In the genomic region with DNA sequence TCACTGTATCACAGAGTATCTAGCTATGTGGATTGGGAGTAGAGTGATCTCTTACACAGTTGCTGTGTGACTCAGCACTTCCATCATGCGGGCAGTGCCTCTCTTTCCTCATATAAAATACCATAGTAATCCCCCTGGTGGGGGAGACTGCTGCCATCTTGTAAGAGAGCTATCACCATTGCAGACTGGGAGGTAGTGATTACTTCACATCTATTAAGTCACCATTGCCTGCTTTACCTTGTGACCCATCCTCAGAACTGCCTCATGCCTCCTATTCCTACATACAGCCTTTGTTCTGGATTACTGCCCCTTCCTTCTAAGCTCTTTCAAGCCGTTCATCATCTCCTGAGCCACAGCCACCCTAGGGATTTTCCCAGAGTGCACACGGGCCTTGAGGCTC, we compare ENCODE assay signal across 23 mouse cellular contexts. TPM values are rescaled to one million over a fixed set of nuclear protein-coding genes. Genes with fewer than 3 reads are reported as not detected.
DNase-seq lines count a peak whose midpoint lies in the region; ATAC-seq and TF ChIP-seq lines count a peak whose summit lies in the region.
"Had no signal": no experiment of that assay in that cellular context is flagged by ENCODE, and none has a peak within 500 bp of the region (broad histone marks: within the 10 kb centered on the region; RNA-seq: fewer than 3 reads in every experiment).

No protein-coding gene starts in this region.

- no peak for TF ChIP-seq CTCF in midbrain, postnatal 0 days (IDR thresholded peaks at IDR 0.05)

- H3K4me1 ChIP-seq in heart, embryonic 10.5 days, result 0 out of 2 replicates have a peak, but pooled peaks cover under 1% of the 10 kb centered on the region
- peaks cover 20% of the 10 kb centered on the region for H3K4me1 ChIP-seq in midbrain, embryonic 13.5 days (replicated peaks)
- no peaks in the 10 kb centered on the region for H3K4me1 ChIP-seq in midbrain, postnatal 0 days (ENCODE audit: insufficient read depth, low read length)
- H3K4me1 ChIP-seq: hindbrain, embryonic 10.5 days had no signal

- no peak overlapping the region for H3K4me3 ChIP-seq in heart, embryonic 10.5 days
- no peak overlapping the region for H3K4me3 ChIP-seq in midbrain, embryonic 13.5 days (replicated peaks)
- no peak overlapping the region for H3K4me3 ChIP-seq in midbrain, postnatal 0 days (ENCODE audit: low read depth, low read length)
- H3K4me3 ChIP-seq: gastrocnemius, adult 2 months; hindbrain, embryonic 10.5 days; hindbrain, embryonic 15.5 days had no signal

- H3K4me2 ChIP-seq in midbrain, embryonic 13.5 days (replicated peaks), result no peak overlapping the region
- H3K4me2 ChIP-seq in midbrain, postnatal 0 days (ENCODE audit: low read depth, low read length, poor library complexity, severe bottlenecking), result no peak overlapping the region
- H3K4me2 ChIP-seq: heart, embryonic 11.5 days; hindbrain, embryonic 15.5 days had no signal

- no peaks in the 10 kb centered on the region for H3K9me3 ChIP-seq in heart, embryonic 10.5 days
- H3K9me3 ChIP-seq in midbrain, embryonic 13.5 days, result no peaks in the 10 kb centered on the region
- H3K9me3 ChIP-seq in midbrain, postnatal 0 days (ENCODE audit: low read length), result no peaks in the 10 kb centered on the region
- H3K9me3 ChIP-seq: hindbrain, embryonic 10.5 days; hindbrain, embryonic 15.5 days had no signal

- peak; percentile 61 for DNase-seq in heart, embryonic 10.5 days (ENCODE audit: low spot score)
- no peak for DNase-seq in heart, adult 8-10 months (ENCODE audit: low spot score)
- DNase-seq in midbrain, postnatal 0 days (ENCODE audit: low spot score), result no peak
- peak; percentile 22 for DNase-seq in 416B (ENCODE audit: low read depth)
- peak; percentile 18 for DNase-seq in mesoderm, embryonic 11.5 days (ENCODE audit: low read depth, low spot score)
- DNase-seq in embryo, embryonic 11 days, result no peak
- DNase-seq: adrenal gland, adult 8-10 months; adrenal gland, postnatal 25 days; cerebellum, adult 11-12 months; cerebellum, adult 8-10 months; cerebellum, postnatal 10 days; cerebellum, postnatal 36 days; forebrain, postnatal 0 days; gastrocnemius, adult 2 months; gastrocnemius, postnatal 14 days; heart, adult 18-20 months; heart, postnatal 36 days had no signal

- 0 out of 2 replicates have a peak, but pooled peaks have one; percentile 27 for ATAC-seq in midbrain, embryonic 13.5 days
- ATAC-seq in midbrain, postnatal 0 days (ENCODE audit: low FRiP score), result no peak
- ATAC-seq: forebrain, embryonic 14.5 days; forebrain, postnatal 0 days; intestine, postnatal 0 days had no signal

- peaks cover 20% of the 10 kb centered on the region; the same call in 1 of the 2 replicates for H3K36me3 ChIP-seq in heart, embryonic 10.5 days
- no peaks in the 10 kb centered on the region for H3K36me3 ChIP-seq in midbrain, embryonic 13.5 days
- H3K36me3 ChIP-seq in midbrain, postnatal 0 days (ENCODE audit: insufficient read depth, low read length), result peaks cover 4% of the 10 kb centered on the region; the same call in 1 of the 2 replicates
- H3K36me3 ChIP-seq: hindbrain, embryonic 15.5 days had no signal

- H3K27me3 ChIP-seq in heart, embryonic 10.5 days (ENCODE audit: insufficient read depth, poor library complexity, severe bottlenecking), result no peaks in the 10 kb centered on the region
- H3K27me3 ChIP-seq in midbrain, embryonic 13.5 days, result no peaks in the 10 kb centered on the region
- H3K27me3 ChIP-seq in midbrain, postnatal 0 days (ENCODE audit: insufficient read depth, low read length), result no peaks in the 10 kb centered on the region
- H3K27me3 ChIP-seq: hindbrain, embryonic 15.5 days had no signal

- H3K9ac ChIP-seq in midbrain, embryonic 13.5 days (replicated peaks), result no peak overlapping the region
- no peak overlapping the region for H3K9ac ChIP-seq in midbrain, postnatal 0 days (replicated peaks; ENCODE audit: low read length, poor library complexity, severe bottlenecking)
- H3K9ac ChIP-seq: forebrain, postnatal 0 days; hindbrain, embryonic 15.5 days had no signal

- WGBS in heart, embryonic 10.5 days, result 78% methylated on average over 3 of the region's 3 CpGs
- 66% methylated on average over 3 of the region's 3 CpGs for WGBS in midbrain, embryonic 13.5 days
- 46% methylated on average over 3 of the region's 3 CpGs for WGBS in midbrain, postnatal 0 days

- no peak overlapping the region for H3K27ac ChIP-seq in heart, embryonic 10.5 days
- H3K27ac ChIP-seq in midbrain, embryonic 13.5 days, result no peak overlapping the region
- no peak overlapping the region for H3K27ac ChIP-seq in midbrain, postnatal 0 days (ENCODE audit: low read depth, low read length)
- H3K27ac ChIP-seq: gastrocnemius, adult 2 months; hindbrain, embryonic 10.5 days; hindbrain, embryonic 15.5 days had no signal

RNA-seq across cellular contexts. Expression of a gene that starts 54.6 kb away (rescaled TPM):
- 903 and 1,025 TPM in 2 replicates for polyA plus RNA-seq in heart, embryonic 10.5 days (2016; fragmentation: Nextera tagmentation; extraction: Ambion mirVana)
- total RNA-seq in heart, adult 8-10 months (2022), result 100 to 1,000 TPM; 449 to 536 (median 497) TPM
- 722 and 731 TPM in 2 replicates for polyA plus RNA-seq in midbrain, embryonic 13.5 days (2015; fragmentation: Nextera tagmentation; extraction: Ambion mirVana)
- 418 and 476 TPM in 2 replicates for total RNA-seq in midbrain, postnatal 0 days (2014; rRNA removed)
- polyA plus RNA-seq in midbrain, postnatal 0 days (2015; fragmentation: Nextera tagmentation; extraction: Ambion mirVana), result 512 and 566 TPM in 2 replicates

Comparison
In these comparisons a context has a peak if more than half of its experiments do, and no peak if none do; other contexts are left out.
1. DNase-seq: peak in heart, embryonic 10.5 days (single experiment), 416B (single experiment) and mesoderm, embryonic 11.5 days (single experiment); none in heart, adult 8-10 months (single experiment), midbrain, postnatal 0 days (single experiment) and embryo, embryonic 11 days (single experiment).